Mouse (Mus musculus) common myeloid progenitor, adult 5-6 weeks (primary cell): Measurements from ENCODE around the gene Bcl2l2. TPM values are rescaled to one million over a fixed set of nuclear protein-coding genes. Genes with fewer than 3 reads are reported as not detected.

Experiments
- ATAC-seq: replicated peaks from 2 replicates; pipeline ENCODE4 v1.8.0; 2016; ENCODE audit warnings: low read depth, mild to moderate bottlenecking, moderate TSS enrichment, inconsistent platforms; ENCODE audit not compliant: poor library complexity, severe bottlenecking
- total RNA-seq: library from RNA; stranded (forward); fragments of 200-1000, 187-1606 nt; gene quantifications from 2 replicates; pipeline ENCODE4 v1.2.3, GENCODE M21; 2017

The Bcl2l2 gene
- total RNA-seq, 1 experiment from 2014 or later, result 10.3 TPM

- no peak for ATAC-seq
These were observed 2.1 kb downstream of the Bcl2l2 start for GRCm38 (mm10) chr14:54885309-54885708.

GRCm38 (mm10) chr14:54892200-54892599 lies 9.0 kb downstream of the Bcl2l2 start, which contains the start of gene Pabpn1:
Gene Pabpn1, plus strand, starts transcription at chr14:54892500.
- ATAC-seq, result no peak

- peak; percentile 98 for ATAC-seq
These were observed 10.5 kb downstream of the Bcl2l2 start for GRCm38 (mm10) chr14:54893651-54894181.

- no peak for ATAC-seq
These were observed 11.3 kb downstream of the Bcl2l2 start for GRCm38 (mm10) chr14:54894296-54895151.

DNA sequence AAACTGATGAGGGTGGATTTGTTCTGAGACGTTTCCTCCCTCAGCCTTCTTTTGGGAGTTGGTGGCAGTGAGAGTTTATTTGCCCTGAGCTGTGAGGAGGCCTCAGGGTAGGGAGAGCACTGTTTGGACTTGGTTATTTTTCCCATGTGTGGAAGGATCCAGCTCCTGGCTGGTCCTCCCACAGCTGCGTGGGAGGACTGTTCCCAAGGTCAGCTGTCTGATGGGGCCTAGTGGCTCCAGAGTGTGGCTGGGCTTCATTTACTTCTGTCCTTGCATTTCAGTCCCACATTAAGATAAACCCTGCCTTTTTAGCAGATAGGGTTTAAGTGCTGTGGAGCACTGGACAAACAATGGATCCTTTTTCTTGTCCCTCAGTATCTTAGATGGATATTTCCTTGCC lies 14.3 kb downstream of the Bcl2l2 start:
- ATAC-seq, result no peak

DNA sequence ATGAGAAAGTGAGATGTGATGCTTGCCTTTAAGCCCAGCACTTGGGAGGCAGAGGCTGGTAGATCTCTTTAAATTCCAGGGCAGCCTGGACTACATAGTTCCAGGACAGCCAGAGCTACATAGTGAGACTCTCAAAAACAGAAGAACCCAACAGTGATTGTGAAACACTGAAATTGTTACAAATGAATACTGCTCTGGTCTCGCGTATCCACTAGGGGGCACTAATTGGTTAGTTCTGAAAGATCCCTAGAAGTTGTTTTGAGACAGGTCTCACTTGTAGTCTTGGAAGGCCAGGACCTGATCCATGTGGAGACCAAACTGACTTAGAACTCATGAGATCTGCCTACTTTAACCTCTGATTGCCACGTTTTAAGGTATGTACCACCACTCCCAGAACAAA lies 17.2 kb downstream of the Bcl2l2 start:
- ATAC-seq, result peak; percentile 84

DNA sequence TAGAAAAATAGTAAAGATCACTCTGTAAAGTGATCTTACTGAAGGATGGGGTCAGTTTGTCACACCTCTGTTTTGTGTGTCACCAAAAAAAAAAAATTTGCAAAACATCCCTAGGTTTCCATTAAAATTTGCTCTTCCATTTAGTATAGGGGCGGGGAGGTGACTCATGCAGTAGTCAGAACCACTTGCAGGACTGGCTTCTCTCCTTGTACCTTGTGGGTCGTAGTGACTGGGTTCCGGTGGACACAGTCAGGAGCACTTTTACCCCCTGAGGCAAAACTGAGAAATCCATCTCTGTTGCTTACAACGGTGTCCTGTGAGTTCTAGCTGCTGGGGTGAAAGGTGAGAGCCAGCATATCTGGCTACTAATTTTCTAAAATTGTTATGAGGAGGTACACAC lies 20.5 kb downstream of the Bcl2l2 start:
- ATAC-seq, result no peak

DNA sequence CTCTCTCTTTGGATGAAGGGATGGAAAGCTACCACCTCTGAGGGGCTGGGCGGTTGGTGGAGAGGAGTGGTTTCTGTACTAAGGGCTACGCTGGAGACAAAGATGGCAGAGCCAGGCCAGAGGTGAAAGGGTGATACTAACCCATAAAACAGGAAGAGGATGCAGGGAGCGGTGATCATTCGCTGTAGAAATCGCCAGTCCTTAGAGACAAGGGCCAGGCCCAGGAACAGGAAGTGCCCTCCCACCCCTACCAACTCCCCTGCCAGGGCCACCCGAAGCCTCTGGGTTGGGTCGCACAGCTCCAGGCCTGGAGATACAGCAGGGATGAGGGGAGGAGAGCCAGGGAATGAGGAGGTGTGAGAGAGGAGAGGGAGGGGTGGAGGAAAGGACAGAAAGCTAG lies 25.5 kb downstream of the Bcl2l2 start:
- ATAC-seq, result no peak

DNA sequence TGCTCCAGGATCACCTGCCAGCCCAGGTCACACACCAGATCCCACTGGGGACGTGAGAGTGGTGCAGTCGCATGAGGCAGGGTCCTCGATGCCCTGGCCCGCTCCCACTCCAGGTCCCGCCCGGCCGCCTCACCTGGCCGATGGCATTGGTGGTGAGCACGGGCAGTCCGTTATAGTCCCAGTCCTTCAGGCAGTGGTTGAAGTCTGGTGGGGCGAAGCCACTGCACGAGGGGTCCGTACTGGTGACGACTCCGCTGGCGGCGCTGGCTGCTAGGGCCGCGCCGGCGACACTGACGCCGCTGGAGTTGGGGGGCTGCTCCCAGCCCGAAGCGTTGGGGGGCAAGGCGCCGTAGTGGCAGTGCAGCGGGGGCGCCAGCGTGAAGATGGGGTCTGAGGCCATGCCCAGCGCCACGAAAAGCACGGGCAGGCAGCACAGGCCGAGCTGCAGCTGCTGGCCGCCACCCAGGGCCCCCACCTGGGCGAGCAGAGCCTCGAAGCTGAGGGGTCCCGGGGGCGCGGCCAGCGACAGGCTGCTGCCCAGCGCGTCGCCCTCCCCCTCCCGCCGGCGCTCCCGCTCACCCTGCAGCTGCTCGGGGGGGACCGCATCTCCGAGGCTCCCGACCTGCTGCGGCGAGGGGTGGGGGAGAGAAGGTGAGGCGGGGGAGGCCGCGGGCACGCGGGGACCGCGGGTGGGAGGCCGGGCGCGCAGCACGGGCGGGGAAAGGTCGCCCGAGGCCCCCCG lies 29.1 kb downstream of the Bcl2l2 start:
- no peak for ATAC-seq

DNA sequence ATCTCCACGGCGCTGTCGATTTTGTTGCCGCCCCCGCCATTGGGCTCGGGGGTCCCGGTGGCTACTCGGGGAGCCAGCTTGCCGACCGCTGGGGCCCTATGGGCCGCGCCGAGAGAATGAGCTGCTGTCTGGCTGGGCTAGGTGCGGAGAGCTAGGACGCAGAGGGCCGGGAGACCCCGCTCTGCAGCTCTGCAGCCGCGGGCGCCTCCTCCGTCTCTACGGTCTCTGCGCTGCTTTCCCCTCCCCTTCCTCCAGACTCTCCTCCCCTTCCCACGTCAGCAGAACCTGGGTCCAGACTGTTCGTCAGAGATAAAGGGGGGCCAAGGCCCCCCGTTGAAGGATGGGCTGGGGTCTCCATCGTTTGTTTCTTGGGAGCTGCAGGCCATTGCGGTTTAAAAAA lies 29.7 kb downstream of the Bcl2l2 start, which contains the start of gene Slc22a17:
TSS of gene Slc22a17 (minus strand) at position 247 of the 400 bp plus-strand sequence.
- peak; percentile 76 for ATAC-seq

- ATAC-seq, result no peak
These were observed 30.2 kb downstream of the Bcl2l2 start for GRCm38 (mm10) chr14:54913343-54913742.

DNA sequence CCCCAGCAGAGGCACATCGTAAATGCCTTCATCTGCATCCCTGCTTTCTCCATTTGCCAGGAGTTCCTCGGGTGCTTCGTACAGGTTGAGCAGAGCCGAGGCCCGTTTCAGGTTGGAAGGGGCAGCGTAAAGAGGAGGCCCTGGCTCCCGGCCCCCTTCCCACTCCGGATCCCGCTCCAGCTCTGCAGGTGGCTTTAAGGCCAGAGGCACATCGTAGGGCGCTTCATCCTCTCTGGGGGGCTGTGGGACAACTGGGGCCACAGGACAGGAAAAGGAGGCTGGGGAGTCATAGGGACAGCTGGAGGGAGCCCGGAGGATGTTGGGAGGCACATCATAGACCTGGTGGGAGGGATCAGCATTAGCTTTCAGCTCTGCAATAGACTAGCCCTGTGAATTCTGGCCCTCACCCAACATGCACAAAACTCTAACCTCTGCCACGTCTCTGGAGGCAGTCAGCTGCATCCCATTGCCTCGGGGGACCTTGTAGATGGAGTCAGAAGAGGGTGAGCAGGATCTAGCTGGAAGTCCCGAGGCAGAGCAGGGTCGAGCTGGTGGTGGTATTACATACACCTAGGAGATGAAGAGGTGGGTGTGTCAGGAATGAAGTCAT lies 37.0 kb downstream of the Bcl2l2 start:
- ATAC-seq, result no peak

DNA sequence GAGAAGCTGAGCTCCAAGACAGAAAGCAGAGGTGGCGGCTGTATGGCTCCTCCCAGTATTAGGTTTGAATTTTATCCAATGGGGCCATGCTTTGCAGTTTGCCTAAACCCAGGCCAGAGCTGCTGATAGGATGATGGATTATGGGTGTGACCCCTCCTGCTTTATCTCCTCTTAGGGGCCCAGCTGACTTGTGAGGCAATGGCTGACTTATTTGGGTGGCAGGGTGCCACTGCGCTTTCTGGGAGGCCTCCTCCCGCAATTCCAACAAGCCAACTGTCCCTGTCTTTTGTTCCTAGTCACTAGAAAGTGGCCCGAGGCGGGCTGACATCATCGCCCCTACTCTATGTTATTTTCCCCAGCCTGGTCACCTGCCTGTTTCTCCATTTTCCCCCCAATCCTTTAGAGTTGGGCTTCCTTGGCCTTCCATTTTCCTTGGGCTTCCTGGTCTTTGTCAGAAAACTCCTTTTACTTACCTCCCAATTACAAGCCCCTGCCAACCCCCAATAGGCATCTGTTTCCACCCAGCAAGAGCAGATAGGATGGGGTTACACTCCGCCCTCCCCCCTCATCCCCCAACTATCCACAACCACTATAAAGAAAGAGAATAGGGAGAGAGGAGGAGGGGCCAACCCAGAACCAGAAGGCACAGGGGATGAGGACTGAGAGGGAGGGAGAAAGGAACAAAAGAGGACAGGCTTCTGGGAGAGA lies 41.6 kb downstream of the Bcl2l2 start:
- no peak for ATAC-seq

- ATAC-seq, result peak; percentile 73
These were observed 42.5 kb downstream of the Bcl2l2 start, which contains the start of gene Efs for GRCm38 (mm10) chr14:54925349-54926342. Gene Efs, minus strand, starts transcription at chr14:54926126.

GRCm38 (mm10) chr14:54926401-54927158 lies 43.4 kb downstream of the Bcl2l2 start:
- no peak for ATAC-seq

GRCm38 (mm10) chr14:54927296-54927695 lies 44.1 kb downstream of the Bcl2l2 start:
- ATAC-seq, result no peak

DNA sequence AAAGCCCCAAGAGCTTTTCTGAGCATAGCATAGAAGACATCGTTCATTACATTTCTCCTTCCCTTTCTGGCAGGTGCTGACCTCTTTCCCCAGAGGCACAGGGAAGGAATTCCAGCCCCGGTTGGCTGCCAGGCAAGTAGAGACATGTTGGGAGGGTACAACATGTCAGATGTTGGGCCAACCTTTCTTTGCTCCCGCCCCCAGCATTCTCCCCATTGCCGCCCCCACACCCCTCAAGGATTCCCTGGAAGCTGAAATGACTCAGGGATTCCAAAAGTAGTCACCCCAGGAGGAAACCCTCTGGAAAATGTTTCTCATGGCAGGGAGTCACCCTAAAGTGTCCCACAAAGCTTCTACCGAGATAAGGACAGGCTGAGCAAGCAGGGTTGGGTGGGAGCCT lies 46.6 kb downstream of the Bcl2l2 start:
- no peak for ATAC-seq

GRCm38 (mm10) chr14:54930431-54930830 lies 47.3 kb downstream of the Bcl2l2 start:
- ATAC-seq, result no peak
